Mouse (Mus musculus): ENCODE data around the gene 1700016C15Rik.

DNA sequence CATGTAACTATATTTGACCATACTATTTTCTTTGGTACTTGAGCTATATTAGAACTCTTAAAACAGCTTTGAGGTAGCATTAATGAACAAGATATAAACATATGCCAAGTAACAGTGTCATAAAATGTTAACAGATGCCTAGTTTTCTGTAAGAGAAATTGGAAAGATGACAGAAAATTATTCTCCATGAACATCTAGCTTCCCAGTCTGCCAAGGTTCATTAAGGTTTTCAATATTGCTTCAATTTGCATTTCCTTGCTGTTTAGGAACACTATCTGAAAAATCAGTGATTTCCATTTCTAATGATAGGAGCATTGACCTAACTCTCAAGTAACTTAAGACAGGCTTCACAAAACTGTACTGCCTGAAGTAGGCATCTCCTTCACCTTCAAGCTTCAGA, 39.3 kb downstream of the 1700016C15Rik start:
- TF ChIP-seq CTCF (IDR thresholded peaks at IDR 0.05; ENCODE audit: insufficient read depth, low read depth, low read length) (no peak), POLR2A (IDR thresholded peaks at IDR 0.05; ENCODE audit: insufficient read depth, low read depth, low read length) (no peak)
